Mouse (Mus musculus) midbrain, embryonic 15.5 days (tissue): ENCODE data around the gene Kcnk3. TPM values are rescaled to one million over a fixed set of nuclear protein-coding genes. Genes with fewer than 3 reads are reported as not detected.

Experiments used
- ATAC-seq: fragments of 200-750 bp; cut with Nextera tagmentation; replicated peaks from 2 replicates; pipeline ENCODE4 v1.8.0; 2017; ENCODE audit warnings: moderate TSS enrichment
- H3K27ac ChIP-seq: fragments of 300-500 bp; sonication (generic); 2 replicates; pipeline ENCODE4 v1.5.1; 2015; ENCODE audit warnings: mild to moderate bottlenecking, inconsistent platforms
- H3K27me3 ChIP-seq: fragments of 300-500 bp; sonication (generic); replicated peaks from 2 replicates; pipeline ENCODE4 v1.6.1; 2015; ENCODE audit warnings: inconsistent platforms
- H3K36me3 ChIP-seq: fragments of 300-500 bp; sonication (generic); replicated peaks from 2 replicates; pipeline ENCODE4 v1.6.1; 2015; ENCODE audit warnings: inconsistent platforms
- H3K4me1 ChIP-seq: fragments of 300-500 bp; sonication (generic); 2 replicates; pipeline ENCODE4 v1.6.1; 2015; ENCODE audit warnings: inconsistent platforms
- H3K4me2 ChIP-seq: fragments of 300-500 bp; sonication (generic); 2 replicates; pipeline ENCODE4 v1.6.1; 2015; ENCODE audit warnings: inconsistent platforms, mild to moderate bottlenecking, moderate library complexity
- H3K4me3 ChIP-seq: fragments of 300-500 bp; sonication (generic); 2 replicates; pipeline ENCODE4 v1.5.1; 2015; ENCODE audit warnings: mild to moderate bottlenecking, inconsistent platforms
- H3K9ac ChIP-seq: fragments of 300-500 bp; sonication (generic); 2 replicates; pipeline ENCODE4 v1.6.1; 2015; ENCODE audit warnings: mild to moderate bottlenecking, inconsistent platforms
- H3K9me3 ChIP-seq: fragments of 300-500 bp; sonication (generic); 2 replicates; pipeline ENCODE4 v1.6.1; 2016; ENCODE audit warnings: inconsistent platforms
- WGBS: fragments of 180-500 bp; shearing (Covaris S2); methylation state at CpG from one replicate; pipeline ENCODE4 v1.1.7; 2015; ENCODE audit warnings: mixed read lengths; 5-methylcytosine and 5-hydroxymethylcytosine counted together
- polyA plus RNA-seq: library from polyadenylated mRNA; unstranded; fragments of >200 nt; fragmentation: Nextera tagmentation; extraction: Ambion mirVana; gene quantifications from 2 replicates; pipeline ENCODE4 v1.2.1, GENCODE M21; 2015

Kcnk3 gene
- polyA plus RNA-seq, 1 experiment from 2014 or later = 6.7 TPM

- H3K36me3 ChIP-seq = no peaks in the 10 kb centered on the region
- H3K4me1 ChIP-seq = no peaks in the 10 kb centered on the region
- no peak overlapping the region for H3K27ac ChIP-seq
- H3K9ac ChIP-seq = no peak overlapping the region
- no peak overlapping the region for H3K4me3 ChIP-seq
- 85% methylated on average over 6 of the region's 6 CpGs for WGBS
- no peak overlapping the region for H3K4me2 ChIP-seq
- no peaks in the 10 kb centered on the region for H3K9me3 ChIP-seq
- H3K27me3 ChIP-seq = no peaks in the 10 kb centered on the region
- no peak for ATAC-seq
These were observed 17.7 kb downstream of the Kcnk3 start for GRCm38 (mm10) chr5:30605649-30606048.

GRCm38 (mm10) chr5:30606424-30607073 lies 18.6 kb downstream of the Kcnk3 start:
- Histone ChIP-seq H3K27me3 (no peaks in the 10 kb centered on the region), H3K27ac (no peak overlapping the region)

GRCm38 (mm10) chr5:30609094-30609493 lies 21.1 kb downstream of the Kcnk3 start:
- Histone ChIP-seq H3K27ac (no peak overlapping the region), H3K9me3 (no peaks in the 10 kb centered on the region), H3K36me3 (no peaks in the 10 kb centered on the region), H3K9ac (no peak overlapping the region), H3K4me2 (no peak overlapping the region), H3K4me3 (no peak overlapping the region), H3K4me1 (no peaks in the 10 kb centered on the region), H3K27me3 (no peaks in the 10 kb centered on the region)
- no peak for ATAC-seq
- WGBS = 90% methylated on average over 7 of the region's 7 CpGs

More at GRCm38 (mm10) chr5:30606424-30607073, 18.6 kb downstream of the Kcnk3 start:
- Histone ChIP-seq H3K36me3 (no peaks in the 10 kb centered on the region), H3K4me1 (no peaks in the 10 kb centered on the region), H3K9ac (no peak overlapping the region), H3K4me2 (no peak overlapping the region), H3K9me3 (no peaks in the 10 kb centered on the region), H3K4me3 (no peak overlapping the region)
- ATAC-seq = no peak; the same call in 1 of the 2 replicates
- 74% methylated on average over 16 of the region's 16 CpGs for WGBS

- Histone ChIP-seq H3K4me1 (no peaks in the 10 kb centered on the region), H3K4me2 (no peak overlapping the region), H3K9ac (no peak overlapping the region), H3K27me3 (no peaks in the 10 kb centered on the region), H3K36me3 (no peaks in the 10 kb centered on the region), H3K4me3 (no peak overlapping the region), H3K27ac (no peak overlapping the region), H3K9me3 (no peaks in the 10 kb centered on the region)
- no peak for ATAC-seq
- 66% methylated on average over 8 of the region's 8 CpGs for WGBS
These were observed 22.1 kb downstream of the Kcnk3 start for GRCm38 (mm10) chr5:30609918-30610645.

- no peaks in the 10 kb centered on the region for H3K36me3 ChIP-seq
- H3K4me2 ChIP-seq = no peak overlapping the region
- no peak for ATAC-seq
These were observed 23.1 kb downstream of the Kcnk3 start for GRCm38 (mm10) chr5:30611091-30611490.

GRCm38 (mm10) chr5:30611689-30612088 lies 23.7 kb downstream of the Kcnk3 start:
- no peaks in the 10 kb centered on the region for H3K27me3 ChIP-seq
- ATAC-seq = no peak
- no peak overlapping the region for H3K27ac ChIP-seq
- WGBS = 17% methylated on average over 3 of the region's 3 CpGs
- H3K36me3 ChIP-seq = no peaks in the 10 kb centered on the region
- no peak overlapping the region for H3K9ac ChIP-seq
- H3K9me3 ChIP-seq = no peaks in the 10 kb centered on the region
- H3K4me2 ChIP-seq = no peak overlapping the region
- 0 out of 2 replicates have a peak, but pooled peaks cover 3% of the 10 kb centered on the region for H3K4me1 ChIP-seq
- no peak overlapping the region for H3K4me3 ChIP-seq

More at GRCm38 (mm10) chr5:30611091-30611490, 23.1 kb downstream of the Kcnk3 start:
- Histone ChIP-seq H3K4me1 (no peaks in the 10 kb centered on the region), H3K9me3 (no peaks in the 10 kb centered on the region), H3K27ac (no peak overlapping the region), H3K27me3 (no peaks in the 10 kb centered on the region), H3K4me3 (no peak overlapping the region), H3K9ac (no peak overlapping the region)
- 77% methylated on average over 1 of the region's 1 CpGs for WGBS

- Histone ChIP-seq H3K27ac (no peak overlapping the region), H3K27me3 (no peaks in the 10 kb centered on the region), H3K4me2 (no peak overlapping the region), H3K36me3 (no peaks in the 10 kb centered on the region), H3K9ac (no peak overlapping the region), H3K4me1 (0 out of 2 replicates have a peak, but pooled peaks cover 5% of the 10 kb centered on the region), H3K9me3 (no peaks in the 10 kb centered on the region), H3K4me3 (no peak overlapping the region)
- 90% methylated on average over 4 of the region's 4 CpGs for WGBS
- ATAC-seq = no peak
These were observed 24.6 kb downstream of the Kcnk3 start for GRCm38 (mm10) chr5:30612575-30612974.

GRCm38 (mm10) chr5:30613242-30613641 lies 25.3 kb downstream of the Kcnk3 start:
- Histone ChIP-seq H3K4me1 (0 out of 2 replicates have a peak, but pooled peaks cover 5% of the 10 kb centered on the region), H3K9me3 (no peaks in the 10 kb centered on the region), H3K4me2 (no peak overlapping the region), H3K27ac (no peak overlapping the region), H3K27me3 (no peaks in the 10 kb centered on the region), H3K36me3 (no peaks in the 10 kb centered on the region), H3K4me3 (no peak overlapping the region), H3K9ac (no peak overlapping the region)
- 86% methylated on average over 8 of the region's 8 CpGs for WGBS
- no peak for ATAC-seq

GRCm38 (mm10) chr5:30614221-30614620 lies 26.3 kb downstream of the Kcnk3 start:
- H3K4me2 ChIP-seq = no peak overlapping the region
- H3K27me3 ChIP-seq = no peaks in the 10 kb centered on the region
- H3K4me1 ChIP-seq = 0 out of 2 replicates have a peak, but pooled peaks cover 5% of the 10 kb centered on the region
- no peaks in the 10 kb centered on the region for H3K9me3 ChIP-seq
- H3K27ac ChIP-seq = no peak overlapping the region
- no peak overlapping the region for H3K9ac ChIP-seq
- no peaks in the 10 kb centered on the region for H3K36me3 ChIP-seq
- WGBS = 46% methylated on average over 1 of the region's 1 CpGs
- H3K4me3 ChIP-seq = no peak overlapping the region
- ATAC-seq = no peak

- no peak overlapping the region for H3K9ac ChIP-seq
- no peaks in the 10 kb centered on the region for H3K9me3 ChIP-seq
- no peaks in the 10 kb centered on the region for H3K36me3 ChIP-seq
- H3K4me2 ChIP-seq = no peak overlapping the region
- no peak overlapping the region for H3K27ac ChIP-seq
- H3K4me1 ChIP-seq = 0 out of 2 replicates have a peak, but pooled peaks cover 5% of the 10 kb centered on the region
- WGBS = 50% methylated on average over 6 of the region's 6 CpGs
- no peak overlapping the region for H3K4me3 ChIP-seq
- no peak for ATAC-seq
- H3K27me3 ChIP-seq = peaks cover under 1% of the 10 kb centered on the region; the same call in 1 of the 2 replicates
These were observed 27.4 kb downstream of the Kcnk3 start for GRCm38 (mm10) chr5:30615416-30615815.

- Histone ChIP-seq H3K36me3 (no peaks in the 10 kb centered on the region), H3K27me3 (peaks cover 5% of the 10 kb centered on the region), H3K4me2 (no peak overlapping the region), H3K4me1 (0 out of 2 replicates have a peak, but pooled peaks cover 5% of the 10 kb centered on the region), H3K4me3 (no peak overlapping the region), H3K9ac (no peak overlapping the region), H3K9me3 (no peaks in the 10 kb centered on the region), H3K27ac (no peak overlapping the region)
- no peak for ATAC-seq
- 83% methylated on average over 4 of the region's 4 CpGs for WGBS
These were observed 27.8 kb downstream of the Kcnk3 start for GRCm38 (mm10) chr5:30615819-30616218.

GRCm38 (mm10) chr5:30616644-30617043 lies 28.7 kb downstream of the Kcnk3 start:
- Histone ChIP-seq H3K27me3 (peaks cover 13% of the 10 kb centered on the region), H3K9me3 (no peaks in the 10 kb centered on the region), H3K4me3 (no peak overlapping the region), H3K36me3 (no peaks in the 10 kb centered on the region), H3K9ac (no peak overlapping the region), H3K4me1 (0 out of 2 replicates have a peak, but pooled peaks cover 5% of the 10 kb centered on the region), H3K27ac (no peak overlapping the region), H3K4me2 (no peak overlapping the region)
- 17% methylated on average over 3 of the region's 3 CpGs for WGBS
- 0 out of 2 replicates have a peak, but pooled peaks have one; percentile 38 for ATAC-seq
